Mouse (Mus musculus) mouse embryonic stem cell (cell line): ENCODE data around the gene 2700097O09Rik.
"Not testable (repeated sequence)": the region's sequence is repeated elsewhere in the genome, so short reads cannot be mapped to it uniquely, and the experiment has no call there.

ENCODE experiments used
- in situ Hi-C, 2 experiments: fragments of 300-500 bp; cut with MboI; formaldehyde crosslinking; loops; 1 replicate in 1 of 2; 3 replicates in 1 of 2; pipeline ENCODE4 v1.14.3; 2019 to 2020; ENCODE audit warnings: low sequenced_read_pairs in 2 of 2, low pct_unique_long_range_greater_than_20kb in 1 of 2, mixed read lengths in 1 of 2; ENCODE audit not compliant: unreplicated experiment in 1 of 2

Gene 2700097O09Rik

DNA sequence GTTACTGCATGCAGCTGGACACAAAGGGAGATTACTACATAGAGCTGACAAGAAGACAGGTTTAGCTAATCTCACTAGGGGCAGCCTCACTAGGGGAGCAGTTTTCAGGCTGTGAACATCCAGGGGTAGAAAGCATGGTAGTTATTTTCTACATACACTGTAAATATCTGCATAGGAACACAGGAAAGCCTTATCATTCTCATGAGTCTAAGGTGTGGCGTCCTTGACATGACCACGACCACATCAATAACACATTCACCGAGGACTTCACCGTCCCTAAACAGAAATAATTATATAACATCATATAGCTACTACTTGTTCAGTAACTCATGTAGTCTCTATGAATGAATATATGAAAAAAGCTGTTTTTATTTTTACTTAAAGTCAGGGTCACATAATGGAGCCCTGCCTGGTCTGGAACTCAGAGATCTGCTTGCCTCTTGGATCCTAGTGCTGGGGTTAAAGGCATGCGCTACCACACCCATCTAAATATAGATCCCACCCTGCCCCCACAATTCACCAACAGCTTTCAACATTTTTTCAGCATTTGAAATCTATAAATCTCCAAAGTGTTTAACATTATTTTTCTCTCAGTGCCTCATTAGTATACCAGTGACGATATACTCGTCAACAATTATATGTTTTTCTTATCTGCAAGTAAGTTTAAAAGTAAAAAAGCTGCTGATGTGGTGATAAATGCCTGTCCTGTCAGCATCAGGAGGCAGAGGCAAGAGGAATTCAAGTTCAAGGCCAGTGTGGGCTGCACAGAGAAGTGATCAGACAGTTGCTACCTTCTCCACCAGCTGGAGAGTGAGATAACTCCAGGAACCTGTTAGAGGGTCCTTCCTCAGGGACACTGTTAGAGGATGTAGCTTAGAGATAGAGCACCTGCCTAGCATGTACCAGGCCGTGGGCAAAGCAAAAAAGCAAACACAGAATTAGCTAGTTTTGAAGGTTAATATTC is 28.4 kb downstream of the 2700097O09Rik start:
- in situ Hi-C loops, result no loop called here

DNA sequence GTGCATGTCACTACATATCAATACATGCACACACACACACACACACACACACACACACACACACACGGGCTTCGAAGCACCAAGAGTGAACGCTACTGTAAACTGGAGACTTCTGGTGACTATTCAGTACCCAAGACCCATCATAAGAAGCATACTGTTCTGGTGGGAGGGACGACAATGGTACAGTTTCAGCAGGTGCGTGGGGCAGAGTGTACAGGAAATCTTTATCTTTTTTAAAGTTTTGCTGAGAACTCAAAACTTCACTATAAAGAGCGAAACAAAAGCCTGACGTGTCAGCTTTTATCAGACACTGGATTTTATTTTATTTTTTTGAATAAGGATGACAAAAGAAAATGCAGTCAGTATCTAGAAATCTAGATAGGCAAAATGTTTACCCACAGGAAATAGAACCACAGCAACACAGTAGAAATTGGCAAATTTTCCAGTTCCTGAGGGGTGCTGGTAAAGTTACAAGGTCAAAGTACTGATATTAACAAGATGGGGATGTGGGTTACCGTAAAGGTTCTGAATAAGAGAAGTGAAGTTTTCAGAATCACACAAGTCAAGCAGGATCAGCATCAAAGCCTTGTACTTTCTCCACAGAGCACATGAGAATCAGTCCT is 30.1 kb downstream of the 2700097O09Rik start:
- in situ Hi-C loops, result no loop called here

- in situ Hi-C loops, result no loop called here
These were observed 38.9 kb downstream of the 2700097O09Rik start for GRCm38 (mm10) chr12:55041011-55041410.

- in situ Hi-C loops, result no loop called here
These were observed 52.8 kb downstream of the 2700097O09Rik start for GRCm38 (mm10) chr12:55027088-55027487.

DNA sequence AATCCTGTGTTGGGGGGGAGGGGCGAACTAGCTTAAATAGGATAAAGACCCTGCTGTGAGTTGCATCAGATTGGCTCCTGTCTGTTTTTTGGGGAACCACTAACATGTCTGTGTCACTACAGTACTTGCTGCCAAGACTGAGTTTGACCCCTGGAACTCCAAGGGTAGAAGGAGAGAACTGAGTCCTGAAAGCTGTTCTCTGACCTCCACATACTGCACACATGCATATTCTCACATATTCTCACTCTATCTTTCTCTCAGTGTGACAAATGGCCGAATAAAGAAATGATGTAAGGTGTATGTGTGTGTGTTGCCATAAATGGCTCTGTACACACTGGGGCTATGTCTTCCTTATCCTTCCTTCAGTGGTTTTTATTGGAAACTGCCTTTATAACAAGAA is 56.6 kb downstream of the 2700097O09Rik start:
- in situ Hi-C loops, result no loop called here

DNA sequence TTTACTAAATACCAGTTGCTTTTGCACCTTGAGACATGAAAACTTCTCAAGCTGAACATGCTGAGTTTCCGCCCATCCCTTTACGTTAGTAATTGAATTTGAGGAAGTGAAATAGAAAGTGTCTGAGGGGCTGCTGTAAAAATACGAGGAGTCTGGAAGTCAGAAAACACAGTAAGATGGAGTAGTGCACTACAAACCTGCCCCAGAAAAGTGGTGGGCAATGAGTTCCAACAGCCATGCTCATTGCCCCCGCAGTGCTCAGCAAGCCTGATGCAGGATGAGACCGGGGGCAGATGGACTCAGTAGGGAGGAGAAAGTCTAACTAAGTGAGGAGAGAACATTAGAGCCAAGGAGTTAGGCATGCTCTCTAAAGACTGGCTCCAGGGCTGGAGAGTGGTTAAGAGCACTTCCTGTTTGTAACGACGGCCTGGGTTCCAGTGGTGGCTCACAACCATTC is 60.5 kb downstream of the 2700097O09Rik start:
- in situ Hi-C loops, result no loop called here

DNA sequence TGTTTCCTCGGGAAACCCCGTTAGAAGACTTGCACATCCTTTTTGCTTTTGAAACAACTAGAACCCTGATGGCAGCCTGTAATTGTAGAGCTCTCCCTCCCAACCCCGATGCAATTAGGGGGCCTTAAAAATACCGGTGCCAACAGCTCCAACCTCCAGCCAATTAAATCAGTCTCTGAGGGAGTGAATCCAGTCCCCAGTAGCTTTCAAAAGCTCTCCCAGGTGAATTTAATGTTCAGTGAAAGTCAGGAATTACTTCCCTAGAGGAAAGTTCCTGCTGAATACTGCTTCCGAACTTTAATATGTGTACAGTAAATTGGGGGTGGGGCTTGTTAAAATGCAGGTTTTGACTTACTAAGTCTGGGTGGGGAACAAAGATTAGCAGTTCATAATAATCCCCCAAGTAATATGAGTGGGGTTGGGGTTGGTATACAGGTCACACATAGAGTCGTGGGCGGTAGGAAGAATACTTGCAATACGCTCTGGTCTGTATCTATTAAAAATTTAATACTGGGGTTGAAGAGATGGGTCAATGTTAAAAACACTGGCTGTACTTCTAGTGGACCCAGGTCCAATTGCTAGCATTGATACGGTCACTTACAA is 62.7 kb downstream of the 2700097O09Rik start:
- in situ Hi-C loops, result no loop called here

DNA sequence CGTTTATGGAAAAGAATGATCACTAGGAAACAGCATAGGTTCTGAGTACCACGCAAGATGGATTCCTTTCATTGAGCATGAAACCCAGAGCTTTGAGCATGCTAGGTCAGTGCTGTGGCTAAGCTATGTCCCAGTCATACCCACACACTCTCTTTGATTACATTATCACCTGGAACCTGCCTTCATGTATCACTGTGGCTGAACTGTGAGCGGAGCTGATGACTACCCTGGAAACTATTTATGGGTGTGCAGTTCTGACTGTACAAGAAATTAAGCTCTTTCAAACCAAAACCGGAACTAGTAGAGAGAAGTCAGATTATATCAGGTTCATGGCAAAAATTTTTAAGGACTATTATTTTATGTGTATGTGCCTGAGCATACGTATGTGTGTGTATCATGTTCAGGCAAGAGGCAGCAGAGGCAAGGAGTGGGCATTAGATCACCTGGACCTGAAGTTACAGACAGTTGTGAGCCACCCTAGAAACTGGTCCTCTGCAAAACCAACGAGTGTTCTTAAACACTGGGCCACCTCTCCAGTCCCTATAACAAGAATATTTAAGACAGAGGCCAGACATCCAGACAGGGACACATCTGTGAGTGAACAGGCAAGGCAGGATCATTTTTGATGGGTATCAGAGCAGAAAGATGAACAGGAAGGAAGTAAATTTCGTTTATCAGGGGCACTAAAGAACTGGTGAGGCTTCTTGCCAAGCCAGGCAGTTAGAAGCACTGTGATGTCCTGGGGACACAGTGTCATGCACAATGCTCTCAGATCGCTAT is 63.4 kb downstream of the 2700097O09Rik start:
- in situ Hi-C loops, result no loop called here

- in situ Hi-C loops, result no loop called here
These were observed 64.5 kb downstream of the 2700097O09Rik start for GRCm38 (mm10) chr12:55015428-55015827.

DNA sequence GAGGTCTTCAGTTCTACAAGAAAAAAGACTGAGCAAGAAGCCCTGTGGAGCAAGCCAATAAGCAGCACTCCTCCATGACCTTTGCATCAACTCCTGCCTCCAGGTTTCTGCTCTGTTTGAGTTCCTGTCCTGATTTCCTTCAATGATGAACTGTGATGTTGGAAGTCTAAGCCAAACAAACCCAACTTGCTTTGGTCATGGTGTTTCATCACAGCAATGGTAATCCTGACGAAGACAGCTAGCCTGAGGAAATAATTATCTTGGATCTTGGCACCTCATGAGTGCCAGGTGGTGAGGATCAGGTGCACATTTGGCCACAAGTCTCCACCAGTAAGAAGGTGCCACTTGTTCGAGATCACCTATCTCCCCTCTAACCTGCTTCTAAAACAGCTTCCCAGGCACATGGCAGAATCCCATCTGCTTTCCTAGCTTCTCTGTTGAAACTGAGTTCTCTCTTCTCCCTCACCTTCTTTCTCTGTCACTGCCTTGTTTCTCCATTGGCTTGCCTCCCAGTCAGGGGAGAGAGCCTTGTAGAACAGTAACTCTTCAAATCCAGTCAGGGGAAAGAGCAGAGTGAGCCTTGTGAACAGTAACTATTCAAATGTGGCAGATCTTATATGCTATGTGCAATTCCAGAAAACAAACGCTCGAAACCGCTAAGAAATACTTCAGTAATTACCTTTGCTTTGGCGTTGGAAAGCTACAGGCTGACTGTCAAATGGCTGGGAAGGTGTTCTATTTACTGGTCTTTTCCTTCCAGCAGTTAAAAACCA is 66.1 kb downstream of the 2700097O09Rik start, which contains the start of gene Baz1a:
Gene Baz1a (minus strand): TSS at position 723 of the 773 bp plus-strand sequence.
- in situ Hi-C loops, result no loop called here

GRCm38 (mm10) chr12:55013031-55013430 is 66.9 kb downstream of the 2700097O09Rik start:
- in situ Hi-C loops, result no loop called here

DNA sequence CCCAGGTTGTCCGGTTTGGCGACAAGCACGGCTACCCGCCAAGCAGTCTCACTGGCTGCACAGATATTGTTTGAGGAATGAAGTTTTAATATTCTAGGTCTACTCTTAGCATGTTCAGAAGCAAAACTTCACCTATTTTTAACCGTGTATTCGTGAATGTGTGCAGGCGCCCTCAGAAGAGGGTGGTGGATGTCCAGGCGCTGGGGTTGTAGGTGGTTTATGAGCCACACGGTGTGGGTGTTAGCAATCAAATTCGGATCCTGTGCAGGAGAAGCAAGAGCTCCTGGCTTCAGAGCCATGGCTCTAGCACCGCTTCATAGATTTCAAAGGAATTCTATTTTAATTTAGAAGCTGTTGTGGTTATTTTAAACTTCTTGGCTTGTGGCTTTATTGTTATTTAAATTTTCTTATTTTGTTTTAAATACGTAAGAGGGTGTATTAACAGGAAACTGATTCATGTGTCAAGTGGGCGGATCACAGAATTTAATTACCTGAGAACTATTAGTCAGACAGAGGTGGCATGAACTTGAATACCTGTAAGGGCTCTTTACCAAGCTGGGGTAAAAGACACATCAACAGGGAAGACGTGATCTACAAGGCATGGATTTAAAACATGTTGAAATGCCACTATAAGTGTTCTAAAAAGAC is 72.4 kb downstream of the 2700097O09Rik start:
- in situ Hi-C loops, result no loop called here

- in situ Hi-C loops, result no loop called here
These were observed 73.8 kb downstream of the 2700097O09Rik start for GRCm38 (mm10) chr12:55006071-55006470.

- in situ Hi-C loops, result no loop called here
These were observed 75.5 kb downstream of the 2700097O09Rik start for GRCm38 (mm10) chr12:55004396-55004795.

DNA sequence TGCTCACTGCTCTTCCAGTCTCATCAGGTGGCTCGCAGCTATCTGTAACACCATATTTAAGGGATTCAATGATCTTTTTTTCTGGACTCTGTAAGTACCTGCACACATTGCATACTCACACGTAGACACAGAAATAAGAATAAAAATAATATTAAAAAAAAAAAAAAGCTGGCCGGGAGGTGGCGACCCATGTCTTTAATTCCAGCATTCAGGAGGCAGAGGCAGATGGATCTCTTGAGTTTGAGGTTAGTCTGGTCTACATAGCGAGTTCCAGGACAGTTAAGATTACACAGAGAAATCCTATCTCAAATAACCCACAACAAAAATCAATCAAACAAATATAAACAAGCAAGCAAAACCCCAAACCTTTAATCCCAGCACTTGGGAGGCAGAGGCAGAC is 76.1 kb downstream of the 2700097O09Rik start:
- in situ Hi-C loops, result no loop called here

DNA sequence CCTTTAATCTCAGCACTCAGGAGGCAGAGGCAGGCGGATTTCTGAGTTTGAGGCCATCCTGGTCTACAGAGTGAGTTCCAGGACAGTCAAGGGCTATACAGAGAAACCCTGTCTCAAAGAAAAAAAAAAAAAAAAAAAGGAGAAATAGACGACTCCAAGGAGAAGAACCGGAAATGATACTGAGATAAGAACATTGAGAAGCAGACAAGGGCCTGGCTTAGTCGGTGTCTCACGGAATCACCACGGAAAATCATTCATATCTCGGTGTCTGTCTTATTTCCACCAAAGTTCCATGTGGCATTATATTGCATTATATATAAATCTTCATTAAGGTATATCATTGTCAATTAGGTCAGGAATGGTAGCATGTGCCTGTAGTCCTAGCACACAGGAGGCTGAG is 77.4 kb downstream of the 2700097O09Rik start:
- in situ Hi-C loops, result not testable (repeated sequence)

- in situ Hi-C loops, result no loop called here
These were observed 80.8 kb downstream of the 2700097O09Rik start for GRCm38 (mm10) chr12:54999016-54999690.
